ENCODE assay signal across 8 mouse cellular contexts in genomic region chr11:95251295-95251694, GRCm38 (mm10). TPM values are rescaled to one million over a fixed set of nuclear protein-coding genes. Genes with fewer than 3 reads are reported as not detected.
DNase-seq lines count a peak whose midpoint lies in the region; ATAC-seq and TF ChIP-seq lines count a peak whose summit lies in the region.

No protein-coding gene starts in this region.

- no peak overlapping the region for H3K4me3 ChIP-seq in MEL (ENCODE audit: control insufficient read depth in 1 of 2, insufficient read depth in 1 of 2, low read depth in 2 of 2, low read length in 2 of 2)
- no peak overlapping the region for H3K4me3 ChIP-seq in liver, embryonic 16.5 days (ENCODE audit: low read depth, low read length)

- H3K4me1 ChIP-seq in MEL (ENCODE audit: control insufficient read depth in 1 of 2, insufficient read depth in 2 of 2, low read length in 2 of 2), result no peaks in the 10 kb centered on the region
- no peaks in the 10 kb centered on the region; the same call in 1 of the 2 replicates for H3K4me1 ChIP-seq in liver, embryonic 16.5 days (ENCODE audit: control insufficient read depth, low read depth, low read length)

- DNase-seq in 416B (ENCODE audit: low read depth) (peak; percentile 65), MEL (ENCODE audit: low read depth, low spot score) (peak; percentile 75)
- DNase-seq in cerebellum, adult 9-10 months, result peak; percentile 68
- DNase-seq in gastrocnemius, postnatal 10 days, result peak; percentile 83
- peak; percentile 90 for DNase-seq in kidney, postnatal 10 days
- DNase-seq in ovary, postnatal 36 days (ENCODE audit: low spot score), result peak; percentile 73
- peak; percentile 76 for DNase-seq in thymus, postnatal 25 days

- H3K9ac ChIP-seq in MEL (ENCODE audit: control insufficient read depth, low read depth, low read length, poor library complexity, severe bottlenecking), result no peak overlapping the region
- H3K9ac ChIP-seq in liver, embryonic 16.5 days (ENCODE audit: low read depth, low read length), result no peak overlapping the region

- no peaks in the 10 kb centered on the region for H3K79me2 ChIP-seq in MEL (ENCODE audit: control insufficient read depth, insufficient read depth, low read length, poor library complexity)

- peak; percentile 88 for TF ChIP-seq RAD21 in MEL (IDR thresholded peaks at IDR 0.05; ENCODE audit: low read depth, low read length)

- H3K4me2 ChIP-seq in liver, embryonic 16.5 days (ENCODE audit: low read depth, low read length), result no peak overlapping the region

- 5% methylated on average over 11 of the region's 11 CpGs for WGBS in liver, embryonic 16.5 days (ENCODE audit: insufficient replicate concordance)

- no peak overlapping the region for H3K27ac ChIP-seq in MEL (ENCODE audit: control insufficient read depth, low read depth, low read length)
- H3K27ac ChIP-seq in liver, embryonic 16.5 days (ENCODE audit: low read length), result peak overlapping the region; percentile 26

- no peaks in the 10 kb centered on the region for H3K36me3 ChIP-seq in MEL (ENCODE audit: control insufficient read depth in 1 of 2, insufficient read depth in 2 of 2, low read length in 2 of 2)
- H3K36me3 ChIP-seq in liver, embryonic 16.5 days (ENCODE audit: control insufficient read depth, insufficient read depth), result no peaks in the 10 kb centered on the region

- ATAC-seq in liver, embryonic 16.5 days (ENCODE audit: low read depth), result no peak

- TF ChIP-seq EP300 in MEL (IDR thresholded peaks at IDR 0.05; ENCODE audit: low read depth in 1 of 2, low read length in 2 of 2), result no peak

- TF ChIP-seq POLR2A in MEL (IDR thresholded peaks at IDR 0.05; ENCODE audit: control insufficient read depth in 1 of 2, insufficient read depth in 1 of 2, low read depth in 1 of 2, low read length in 2 of 2, poor library complexity in 1 of 2), result no peak

- H3K27me3 ChIP-seq in MEL (ENCODE audit: control insufficient read depth in 1 of 2, insufficient read depth in 2 of 2, low read length in 2 of 2), result peaks cover 0 to 2% of the 10 kb centered on the region in 2 experiments; a peak in 3 of 4 replicates
- no peaks in the 10 kb centered on the region; the same call in 1 of the 2 replicates for H3K27me3 ChIP-seq in liver, embryonic 16.5 days (ENCODE audit: control insufficient read depth, insufficient read depth, low read depth, low read length)

- H3K9me3 ChIP-seq in MEL (replicated peaks; ENCODE audit: insufficient read depth, low read length), result no peaks in the 10 kb centered on the region
- H3K9me3 ChIP-seq in liver, embryonic 16.5 days (replicated peaks; ENCODE audit: control insufficient read depth, low read length), result no peaks in the 10 kb centered on the region

- peak; percentile 81 to 99 (median 97) for TF ChIP-seq CTCF in MEL (IDR thresholded peaks at IDR 0.05 in 2 of 3, conservative IDR thresholded peaks at IDR 0.05 in 1 of 3; ENCODE audit: control insufficient read depth in 1 of 3, insufficient read depth in 1 of 3, low read depth in 2 of 3, low read length in 3 of 3, poor library complexity in 1 of 3, severe bottlenecking in 1 of 3)

TF ChIP-seq in MEL, 35 proteins besides CTCF, POLR2A, EP300 and RAD21:
- TF ChIP-seq GATA1 (IDR thresholded peaks at IDR 0.05; ENCODE audit: low read depth, low read length) (no peak), SMC3 (IDR thresholded peaks at IDR 0.05; ENCODE audit: low read depth, low read length) (peak; percentile 95), ZC3H11A (IDR thresholded peaks at IDR 0.05; ENCODE audit: low read depth, low read length) (peak; percentile 76), USF1 (IDR thresholded peaks at IDR 0.05; ENCODE audit: low read depth, low read length) (0 out of 2 replicates have a peak, but pooled peaks have one; percentile 44)

RNA-seq across cellular contexts. Expression of gene Tac4, which starts 10.0 kb away (rescaled TPM):
- total RNA-seq in MEL (2012; rRNA removed), result 0.20 and 0.39 TPM in 2 replicates
- under 1 TPM in 1 of 2 experiments, not detected in 1; 0.07 TPM for polyA plus RNA-seq in MEL (2012; ENCODE audit: insufficient read depth in 1 of 2, insufficient read length in 2 of 2, low read depth in 1 of 2, low replicate concordance in 2 of 2, missing spikeins in 1 of 2)
- not detected for total RNA-seq in gastrocnemius, postnatal 10 days (2021)
- polyA plus RNA-seq in liver, embryonic 16.5 days (2015; fragmentation: Nextera tagmentation; extraction: Ambion mirVana), result not detected in 2 replicates

RNA-seq across cellular contexts. Expression of gene Kat7, which starts 58.8 kb away (rescaled TPM):
- 81.4 and 83.1 TPM in 2 replicates for total RNA-seq in MEL (2012; rRNA removed)
- polyA plus RNA-seq in MEL (2012; ENCODE audit: insufficient read depth in 1 of 2, insufficient read length in 2 of 2, low read depth in 1 of 2, low replicate concordance in 2 of 2, missing spikeins in 1 of 2), result 100 to 1,000 TPM in 1 of 2 experiments, 10 to 100 TPM in 1; 95.4 to 100 TPM
- 10 to 100 TPM; 29.7 to 31.8 TPM for total RNA-seq in gastrocnemius, postnatal 10 days (2021)
- polyA plus RNA-seq in liver, embryonic 16.5 days (2015; fragmentation: Nextera tagmentation; extraction: Ambion mirVana), result 29.4 and 31.2 TPM in 2 replicates
